Mouse (Mus musculus) mesoderm, embryonic 11.5 days (tissue): Measurements from ENCODE around the gene 5330417H12Rik.

Source experiments
- DNase-seq: peaks from one replicate; pipeline ENCODE4 v3.0.0-alpha.2; 2012; ENCODE audit warnings: low read depth, low spot score

The 5330417H12Rik gene

DNA sequence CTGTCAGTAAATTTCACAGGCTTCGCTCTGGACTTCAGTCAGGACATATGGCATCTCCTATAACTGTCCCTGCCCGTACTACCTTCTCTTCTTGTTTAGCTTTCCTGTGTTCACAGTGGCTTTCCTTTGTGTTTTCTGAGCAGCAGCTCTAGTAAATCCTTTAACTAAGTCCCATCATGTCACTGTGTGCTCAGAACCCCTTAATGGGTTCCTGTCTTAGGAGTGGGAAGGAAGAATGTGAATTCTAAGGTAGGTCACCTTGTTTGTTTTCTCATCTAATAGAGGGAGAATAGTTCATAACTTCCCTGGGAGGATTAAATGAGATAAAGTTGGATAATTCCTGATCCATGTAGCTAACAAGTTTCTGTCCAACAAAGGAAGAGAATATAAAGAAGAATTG lies at the start of gene 5330417H12Rik:
TSS of gene 5330417H12Rik (minus strand) at position 101 of the 400 bp plus-strand sequence.
- no peak for DNase-seq

DNA sequence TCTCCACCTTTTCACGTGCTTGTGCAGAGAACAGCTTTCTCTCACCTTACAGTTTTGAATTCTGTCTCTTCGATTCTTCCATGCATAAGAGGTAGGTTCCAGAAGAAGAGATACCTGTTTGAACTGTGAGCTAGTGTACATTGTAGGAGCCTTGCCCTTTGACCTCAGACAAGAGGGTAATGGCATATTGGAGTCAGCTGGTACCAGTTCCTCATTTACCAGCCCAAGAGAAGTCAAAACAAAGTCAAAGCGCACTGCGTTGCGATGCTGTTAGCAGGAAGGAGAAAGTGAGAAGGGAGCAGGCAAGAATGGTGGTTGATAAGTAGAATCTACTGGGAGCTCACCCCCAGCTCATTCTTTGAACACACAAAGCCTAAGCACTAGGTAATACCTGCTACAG lies 43.6 kb upstream of the 5330417H12Rik start:
- DNase-seq = no peak

DNA sequence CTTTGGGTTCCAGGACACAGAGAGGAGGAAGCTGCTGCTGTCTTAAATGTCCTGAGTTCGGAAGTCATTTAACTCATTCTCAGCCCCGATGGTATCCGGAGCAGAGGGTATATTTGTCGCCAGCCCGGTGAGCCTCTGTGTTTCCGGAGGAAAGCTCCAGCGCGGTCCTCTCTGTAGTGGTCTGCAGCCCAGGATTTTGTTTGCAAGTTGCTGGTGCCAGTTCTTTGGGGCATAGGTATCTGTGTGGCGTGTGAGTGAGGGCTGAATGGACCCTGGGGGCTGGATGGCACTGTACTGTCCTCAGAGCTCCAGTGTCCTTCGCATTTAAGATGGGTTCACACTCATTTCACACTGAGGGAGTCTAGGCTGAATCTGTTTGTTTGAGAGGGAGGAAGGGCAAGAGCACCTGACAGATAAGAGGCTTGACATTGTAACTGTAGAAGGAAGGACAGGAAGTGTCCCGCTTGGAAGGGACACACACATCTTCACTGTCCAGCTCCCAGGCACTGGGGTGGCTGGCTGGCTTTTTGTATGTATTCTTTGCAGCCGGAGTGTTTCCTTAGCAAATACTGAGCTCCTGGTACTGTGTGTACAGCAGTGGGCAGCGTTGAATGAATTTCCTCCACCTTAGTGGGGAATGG lies 41.4 kb upstream of the 5330417H12Rik start:
- no peak for DNase-seq

DNA sequence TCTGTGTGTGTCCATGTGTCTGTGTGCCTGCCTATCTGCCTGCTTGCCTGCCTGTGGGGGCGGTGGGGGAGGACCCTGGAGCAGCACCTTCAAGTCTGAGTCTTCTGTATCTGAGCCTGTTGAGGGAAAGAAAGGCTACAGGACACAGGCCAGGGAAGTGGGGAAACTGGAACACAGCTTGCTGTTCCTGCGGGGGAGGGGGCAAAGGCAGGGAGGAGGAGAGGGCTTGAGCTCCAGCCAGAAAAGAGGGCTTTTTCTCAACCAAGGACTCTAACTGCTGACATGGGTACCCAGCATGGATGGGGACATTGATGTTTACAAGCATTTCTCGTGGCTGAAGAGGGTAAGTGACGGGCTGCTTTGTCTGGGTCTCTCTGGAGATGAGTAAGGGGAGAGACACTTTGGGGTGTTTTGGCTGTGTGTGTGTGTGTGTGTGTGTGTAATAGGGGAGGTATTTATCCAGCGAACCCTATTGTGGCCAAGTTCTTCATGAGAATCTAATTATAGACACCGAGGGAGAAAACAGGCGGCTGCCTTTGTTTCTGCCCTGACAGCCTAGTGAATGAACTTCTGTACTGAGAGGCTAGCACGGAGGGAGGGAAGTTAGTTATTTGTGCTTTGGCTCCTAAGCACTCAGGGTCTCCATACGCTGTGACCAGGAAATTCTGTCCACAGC lies 40.8 kb upstream of the 5330417H12Rik start:
- DNase-seq = peak; percentile 30

DNA sequence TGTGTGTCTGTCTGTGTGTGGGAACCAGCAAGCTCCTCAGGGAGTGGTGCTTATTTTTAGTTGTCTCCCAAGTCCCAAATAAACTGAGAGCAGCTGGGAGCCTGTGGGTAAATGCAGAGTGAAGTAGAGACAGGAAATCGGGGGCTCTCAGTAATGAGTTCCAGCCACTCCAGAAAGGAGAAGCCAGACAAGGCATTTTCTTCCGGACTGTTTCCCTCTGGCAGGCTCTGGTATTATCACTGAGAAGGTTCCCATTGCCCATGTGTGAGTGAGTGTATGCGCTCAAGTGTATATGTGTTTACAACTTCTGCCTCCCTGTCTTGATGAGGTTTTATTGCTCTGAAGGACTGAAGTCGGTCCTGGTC lies 40.2 kb upstream of the 5330417H12Rik start:
- peak; percentile 39 for DNase-seq

DNA sequence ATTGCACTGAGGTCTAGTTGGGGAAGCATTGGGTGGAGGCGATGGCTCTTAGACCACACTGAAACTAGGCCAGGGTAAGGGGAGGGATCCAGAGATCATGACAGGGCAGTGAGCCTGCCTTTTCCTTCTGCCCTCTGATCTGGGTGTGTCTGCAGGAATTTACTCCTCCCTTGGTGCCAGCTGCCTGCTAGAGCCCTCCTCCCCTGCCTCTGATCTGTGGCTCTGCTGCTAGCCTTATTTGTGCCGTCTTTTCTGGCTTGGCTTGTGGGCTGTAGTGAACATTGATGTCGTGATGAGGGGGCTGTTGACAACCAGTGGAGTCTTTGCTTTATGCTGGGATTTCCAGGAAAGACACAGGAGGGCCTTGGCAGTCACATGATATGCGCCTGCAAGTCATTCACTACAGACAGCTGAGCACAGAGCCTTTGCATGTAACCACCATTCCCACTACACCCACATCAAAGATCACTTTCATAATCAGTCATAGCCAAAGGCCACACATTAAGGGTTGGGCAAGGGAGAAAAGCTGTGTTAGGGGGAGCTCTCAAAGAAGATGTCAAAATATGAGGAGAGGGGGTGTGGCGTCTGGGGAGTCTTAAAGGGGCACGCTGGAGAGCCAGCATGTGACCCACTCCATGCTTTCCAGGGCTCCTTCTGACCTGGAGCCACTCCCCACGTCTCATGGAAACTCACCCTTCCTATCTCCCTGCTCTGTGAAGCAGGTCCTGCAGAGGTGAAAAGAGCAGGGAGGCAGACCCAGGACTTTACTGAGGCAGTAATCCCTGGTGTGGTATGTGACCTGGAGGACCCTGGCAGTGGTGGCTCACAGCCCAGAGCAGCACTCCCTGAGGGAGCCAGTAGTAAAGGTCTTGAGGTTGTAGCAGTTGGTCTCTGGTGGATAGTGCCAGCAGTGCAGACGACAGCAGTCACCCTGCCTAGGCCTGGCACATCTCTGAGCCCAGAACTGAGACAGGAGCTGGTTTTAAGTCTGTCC lies 39.4 kb upstream of the 5330417H12Rik start:
- peak; percentile 21 for DNase-seq

DNA sequence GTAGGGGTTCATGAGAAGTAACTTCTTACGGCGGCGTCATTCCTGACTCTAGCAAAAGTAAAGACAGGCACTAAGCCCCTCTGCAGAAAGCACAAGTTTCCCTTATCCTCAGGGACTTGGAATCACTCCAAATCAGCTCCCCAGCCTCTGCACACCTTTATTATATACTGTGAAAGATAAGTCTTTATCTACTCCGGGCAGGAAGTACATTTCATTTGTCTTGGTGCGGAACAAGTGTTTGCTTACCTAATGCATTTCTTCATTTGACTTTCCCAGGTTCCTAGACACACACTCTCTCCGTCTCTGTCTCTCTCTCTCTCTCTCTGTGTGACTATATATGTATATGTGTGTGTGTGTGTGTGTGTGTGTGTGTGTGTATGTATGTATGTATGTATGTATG lies 38.7 kb upstream of the 5330417H12Rik start:
- DNase-seq = no peak

DNA sequence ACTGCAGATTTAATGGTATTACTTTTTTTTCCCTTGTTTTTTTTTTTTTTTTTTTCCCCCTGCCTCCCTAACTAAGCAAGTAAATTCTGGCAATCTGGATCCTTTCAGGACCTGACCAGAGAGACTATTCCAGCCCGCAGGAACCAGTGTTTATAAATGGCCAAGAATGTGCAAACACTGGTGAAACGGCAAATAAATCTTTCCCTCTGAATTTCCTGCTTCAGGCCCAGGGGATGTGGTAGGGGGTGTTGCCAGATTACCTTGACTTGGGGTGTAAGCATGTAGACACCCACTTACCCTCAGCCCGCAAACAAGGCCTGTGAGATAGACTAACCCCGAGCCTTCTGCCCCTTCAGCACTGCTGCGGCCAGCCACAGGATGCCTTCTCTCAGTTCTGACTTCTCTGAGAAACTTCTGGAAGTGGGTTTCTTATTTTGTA lies 36.9 kb upstream of the 5330417H12Rik start:
- DNase-seq = peak; percentile 23

DNA sequence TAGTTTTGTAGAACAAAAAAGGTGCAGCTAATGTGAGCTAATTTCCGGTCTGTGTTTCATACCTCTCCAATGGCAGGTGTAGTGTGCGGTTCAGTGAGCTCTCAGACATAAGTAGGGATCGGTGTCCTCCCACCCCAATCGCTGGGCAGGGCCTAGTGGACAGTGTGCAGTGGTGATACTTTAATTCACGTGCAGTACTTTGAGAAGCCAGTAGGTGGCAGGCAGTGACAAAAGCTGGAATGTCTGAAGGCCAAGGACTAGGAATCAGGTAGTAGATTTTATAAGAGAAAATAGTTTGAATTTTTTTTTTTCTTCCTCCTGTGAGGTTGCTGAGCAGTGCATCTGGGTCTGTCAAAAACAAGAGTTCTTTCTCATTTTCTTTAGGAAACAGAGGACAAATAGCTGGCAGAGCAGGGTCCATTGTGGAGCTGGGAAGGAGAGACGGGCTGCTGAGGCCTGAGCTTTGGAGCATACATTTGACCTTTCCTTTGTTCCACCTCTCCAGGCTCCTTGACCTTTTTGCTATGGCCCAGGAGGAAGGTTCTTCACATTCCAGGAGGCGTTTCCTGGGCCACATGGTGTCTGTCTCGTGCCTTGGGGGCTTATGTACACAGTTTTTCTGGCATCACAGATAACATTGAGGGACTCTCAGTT lies 36.4 kb upstream of the 5330417H12Rik start:
- DNase-seq = peak; percentile 91

DNA sequence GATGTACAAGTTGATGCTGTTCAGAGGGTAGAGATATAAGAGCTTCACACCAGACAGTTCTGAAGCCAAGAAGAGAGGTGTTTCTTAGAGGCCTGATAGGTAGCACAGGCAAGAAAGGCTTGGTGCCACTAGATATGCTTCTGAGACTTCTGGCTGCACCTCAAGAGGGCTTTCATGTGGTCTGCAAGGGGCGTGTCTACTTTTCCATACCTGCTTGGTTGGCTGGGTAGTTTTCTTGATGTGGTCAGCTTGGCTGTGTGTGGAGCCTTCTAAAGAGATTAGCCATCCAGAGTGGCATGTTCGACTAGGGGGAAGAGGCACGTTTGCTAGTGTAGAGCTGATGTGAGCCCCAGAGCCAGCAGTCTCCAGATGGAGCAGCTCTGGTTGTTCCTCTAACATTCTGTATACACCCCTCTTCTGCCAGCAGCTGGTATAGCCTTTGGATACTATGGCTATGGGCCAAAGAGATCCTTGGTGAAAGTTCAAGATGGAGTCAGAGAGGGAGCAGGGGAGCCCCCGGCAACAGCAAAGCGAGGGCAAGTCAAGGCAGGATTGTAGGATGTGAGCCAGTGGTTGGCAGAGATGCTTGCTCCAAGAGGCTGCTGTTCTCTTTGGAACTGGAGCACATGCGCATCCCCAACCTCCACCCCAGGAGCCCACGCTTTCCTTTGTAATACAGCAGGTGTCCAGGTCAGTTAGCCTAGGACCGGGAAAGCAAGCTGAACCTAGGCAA lies 34.4 kb upstream of the 5330417H12Rik start:
- no peak for DNase-seq

DNA sequence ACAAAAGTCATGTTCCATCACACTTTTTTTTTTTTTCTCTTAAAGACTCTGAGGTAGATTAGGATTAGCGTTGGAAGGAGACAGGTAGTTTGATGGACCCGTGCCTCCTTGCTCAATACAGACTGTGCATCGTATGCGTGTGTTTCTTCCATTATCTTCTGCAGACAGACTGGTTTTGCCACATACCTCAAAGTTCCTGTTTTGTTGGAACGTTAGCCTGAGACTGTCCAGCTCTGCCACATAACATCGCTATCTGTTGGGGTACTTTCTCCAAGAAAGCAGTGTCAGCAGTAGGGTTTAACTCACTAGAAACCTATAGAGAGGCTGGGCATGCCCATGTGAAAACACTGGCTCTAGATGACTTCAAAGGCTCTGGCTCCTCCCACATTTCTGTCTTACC lies 31.5 kb upstream of the 5330417H12Rik start:
- no peak for DNase-seq

DNA sequence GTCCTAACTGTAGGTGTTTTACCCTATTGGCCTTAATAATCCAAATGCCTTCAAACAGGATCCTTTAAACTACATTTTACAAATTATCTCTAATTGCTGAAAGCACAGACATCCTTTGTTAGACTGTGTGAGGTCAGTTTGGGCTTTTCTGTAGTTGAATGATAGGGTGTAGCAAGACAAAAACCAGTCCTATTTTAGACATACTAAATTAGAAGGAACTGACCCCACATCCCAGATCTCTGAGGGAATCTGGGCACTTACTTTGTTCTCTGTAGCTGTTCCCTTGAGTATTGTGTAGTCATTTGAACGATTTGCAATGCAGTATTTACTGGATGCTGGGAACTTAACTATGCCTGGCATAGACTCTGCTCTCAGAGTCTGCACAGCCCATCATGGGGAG lies 26.9 kb upstream of the 5330417H12Rik start:
- no peak for DNase-seq

DNA sequence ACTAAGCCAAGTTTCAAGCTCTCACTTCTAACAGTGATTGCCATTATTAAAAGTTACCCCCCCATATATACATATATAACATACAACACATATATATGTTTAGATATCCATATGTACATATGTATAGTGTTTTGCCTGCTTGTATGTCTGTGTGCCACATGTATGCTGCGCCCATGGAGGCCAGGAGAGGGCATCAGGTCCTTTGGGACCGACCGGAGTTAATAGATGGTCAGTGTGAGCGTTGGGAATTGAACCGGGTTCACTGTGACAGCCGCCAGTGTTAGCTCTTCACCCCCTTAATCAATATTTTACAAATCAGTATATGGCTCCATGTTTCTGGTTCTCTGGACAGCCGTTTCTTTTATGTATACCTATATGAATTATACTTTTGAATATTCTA lies 25.0 kb upstream of the 5330417H12Rik start:
- no peak for DNase-seq

DNA sequence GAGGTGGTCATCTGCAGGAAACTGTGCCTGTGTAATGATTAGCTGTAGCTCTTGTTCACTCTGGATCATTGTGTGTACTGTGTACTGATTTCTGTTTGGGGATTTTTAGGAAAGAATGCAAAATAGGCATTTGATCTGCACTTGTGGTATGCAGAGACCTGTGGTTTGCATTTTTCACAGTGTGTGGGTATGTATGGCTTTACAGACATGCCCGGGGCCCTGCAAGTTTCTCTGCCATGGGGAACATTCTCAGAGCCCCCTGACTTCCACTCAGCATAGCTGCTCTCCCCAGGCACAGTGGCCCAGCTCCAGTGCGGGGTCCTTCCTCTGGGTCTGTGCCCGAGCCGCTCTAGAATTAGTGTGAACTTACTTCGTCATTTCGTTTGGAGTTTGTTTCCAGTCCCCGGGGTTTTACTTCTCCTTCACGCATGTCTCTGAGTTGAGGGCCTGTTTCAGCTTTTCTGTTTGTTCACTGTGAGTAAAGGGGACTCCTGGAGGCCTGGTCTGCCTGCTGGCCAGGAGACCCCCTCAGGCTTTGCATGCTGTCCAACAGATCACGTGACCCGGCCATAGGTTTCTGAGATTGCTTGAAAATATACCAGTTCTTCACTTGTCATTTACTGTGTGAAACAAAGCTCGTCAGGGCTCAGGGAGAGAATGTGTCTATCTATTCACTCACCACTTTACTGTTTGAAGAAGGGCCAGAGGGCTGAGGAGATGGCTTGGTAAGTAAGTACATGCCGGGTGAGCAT lies 24.2 kb upstream of the 5330417H12Rik start:
- no peak for DNase-seq

DNA sequence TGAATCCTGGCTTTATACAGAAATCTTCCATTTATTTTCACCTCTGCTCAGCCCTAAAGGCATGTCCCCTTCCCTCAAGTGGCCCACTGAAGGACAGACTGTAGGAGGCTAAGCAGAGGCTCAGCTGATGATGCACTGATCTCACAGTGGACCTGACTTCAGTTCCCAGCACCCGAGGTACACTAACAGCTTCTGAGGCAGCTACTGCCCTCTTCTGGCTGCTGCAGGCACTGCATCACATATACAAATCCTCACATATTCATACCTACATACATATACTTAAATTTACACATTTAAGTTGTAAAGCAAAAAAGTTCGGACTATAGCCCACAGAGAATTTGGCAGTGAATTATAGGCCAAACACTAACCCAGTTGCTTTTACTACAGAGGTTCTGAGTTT lies 20.0 kb upstream of the 5330417H12Rik start:
- no peak for DNase-seq

DNA sequence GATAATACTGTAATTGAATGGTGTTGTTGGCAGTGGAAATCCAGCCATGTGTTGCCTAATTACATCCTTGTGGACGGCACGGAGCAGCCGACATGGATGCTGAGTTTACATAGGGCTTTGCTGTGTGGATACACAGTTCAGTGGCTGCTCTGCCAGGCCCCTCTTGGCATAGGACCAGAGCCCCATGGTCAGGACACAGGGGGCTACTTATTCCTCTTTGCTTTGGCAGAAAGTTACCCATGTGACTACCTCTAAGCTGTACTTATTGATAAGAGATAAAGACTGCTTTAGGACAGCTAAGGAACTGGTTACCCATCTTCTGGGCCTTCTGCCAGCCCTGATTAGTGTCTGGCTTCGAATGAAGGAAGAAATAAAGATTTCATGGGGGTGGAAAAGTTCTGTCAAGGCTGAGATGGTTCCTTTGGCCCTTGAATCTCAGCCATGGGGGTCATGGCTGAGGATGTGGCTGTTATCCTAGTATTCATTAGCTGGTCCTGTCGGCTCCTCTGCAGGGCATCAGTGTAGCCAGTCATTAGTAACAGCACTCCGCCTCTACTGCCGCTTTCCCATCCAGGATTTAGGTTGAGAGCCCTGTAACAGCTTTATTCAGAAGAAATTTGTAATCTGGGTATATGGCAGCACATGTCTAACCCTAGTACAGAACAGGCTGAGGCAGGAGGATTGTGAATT lies 17.8 kb upstream of the 5330417H12Rik start:
- DNase-seq = no peak

DNA sequence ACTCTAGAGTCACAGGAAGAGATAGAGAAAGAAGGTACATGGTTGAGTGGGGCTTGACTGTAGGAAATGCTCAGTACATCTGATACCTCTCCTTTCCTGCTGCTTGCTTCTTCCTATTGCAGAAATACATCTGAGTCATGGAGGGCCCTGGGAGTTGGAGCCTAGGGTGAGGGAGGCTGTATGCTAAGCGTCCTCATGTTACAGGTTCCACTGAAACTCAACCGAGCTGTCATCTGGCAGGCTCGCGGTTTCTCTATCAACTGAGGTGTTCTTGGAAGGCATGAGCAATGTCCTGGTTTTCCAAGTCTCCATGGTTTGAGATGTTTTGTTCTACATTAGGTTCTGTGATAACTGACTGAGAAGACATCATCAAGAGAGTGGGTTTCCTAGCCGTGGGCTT lies 13.1 kb upstream of the 5330417H12Rik start:
- no peak for DNase-seq

DNA sequence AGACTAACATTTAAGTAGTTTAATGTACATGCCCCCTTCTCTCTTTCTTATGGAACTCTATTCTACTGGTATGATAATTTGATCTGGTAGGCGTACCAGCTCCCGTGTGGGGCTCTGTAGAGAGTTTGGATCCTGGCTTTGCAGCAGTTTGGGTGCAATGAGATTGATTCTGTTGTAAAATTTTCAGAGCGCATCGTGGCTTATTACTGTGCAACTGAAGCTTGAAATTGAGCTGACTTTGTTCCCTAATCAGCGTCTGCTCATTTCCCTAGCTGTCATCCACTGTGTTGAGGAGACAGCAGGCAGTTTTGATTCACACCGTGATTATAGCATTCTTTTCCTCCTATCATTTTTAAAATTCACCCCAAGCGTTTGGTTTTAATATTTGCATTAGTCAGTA lies 12.4 kb upstream of the 5330417H12Rik start:
- DNase-seq = no peak

DNA sequence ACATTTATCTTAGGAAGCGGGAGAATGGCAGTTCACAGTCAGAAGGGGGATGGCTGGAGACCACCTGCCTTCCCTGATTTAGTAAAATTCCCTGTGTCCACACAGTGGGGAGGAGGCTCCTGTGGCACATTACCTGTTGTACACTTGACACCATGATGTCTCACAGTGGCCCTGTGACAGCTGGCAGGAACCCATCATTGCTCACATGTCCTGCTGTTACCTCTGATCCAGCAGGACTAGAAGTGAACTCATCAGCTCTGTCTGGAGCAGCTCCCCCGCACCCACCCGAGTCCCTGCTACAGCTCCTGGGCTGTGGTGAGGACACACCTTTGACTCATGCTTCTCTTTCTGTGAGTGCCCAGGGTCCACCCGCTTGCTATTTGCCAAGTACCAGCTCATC lies 8.2 kb upstream of the 5330417H12Rik start:
- DNase-seq = no peak

DNA sequence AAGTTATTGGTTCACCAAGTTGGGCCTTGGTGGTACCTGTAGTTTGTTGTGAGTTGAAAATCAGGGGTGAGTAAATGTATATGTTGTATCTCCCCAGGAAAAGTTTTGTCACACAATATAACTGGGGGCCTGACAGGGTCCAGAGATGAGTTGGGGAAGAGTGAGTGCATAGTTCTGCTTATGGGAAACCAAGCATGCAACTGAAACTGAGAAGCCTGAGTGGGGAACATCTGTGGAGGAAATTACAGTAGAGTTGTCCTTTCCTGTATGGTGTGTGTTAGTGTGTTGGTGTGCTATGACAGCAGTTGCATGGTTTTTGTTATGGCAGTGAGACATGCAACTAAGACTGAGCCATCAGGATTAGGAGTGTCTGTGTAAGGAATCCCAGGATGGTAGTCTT lies 3.4 kb upstream of the 5330417H12Rik start:
- no peak for DNase-seq
